Mouse (Mus musculus) small intestine, adult 2 months (tissue): ENCODE results near the gene Lypd5.

Source experiments
- CTCF ChIP-seq: fragments of 200-500 bp; IDR thresholded peaks from 2 replicates; pipeline ENCODE4 v1.5.1; 2012; ENCODE audit warnings: low read depth, mild to moderate bottlenecking, control low read depth, inconsistent platforms, low read length, moderate library complexity, mixed read lengths; ENCODE audit not compliant: insufficient replicate concordance, insufficient read length; ENCODE audit errors: extremely low read depth
- POLR2A ChIP-seq: fragments of 200-500 bp; IDR thresholded peaks from 2 replicates; pipeline ENCODE4 v1.6.1; 2012; ENCODE audit warnings: low read depth, mild to moderate bottlenecking, control low read depth, inconsistent platforms, low read length, moderate library complexity

GRCm38 (mm10) chr7:24389516-24390187 lies 40.7 kb downstream of the Lypd5 start:
- TF ChIP-seq CTCF = no peak
- no peak for TF ChIP-seq POLR2A
